Mouse (Mus musculus) intestine, embryonic 16.5 days (tissue): ENCODE results near the gene Sh3bp4. TPM values are rescaled to one million over a fixed set of nuclear protein-coding genes. Genes with fewer than 3 reads are reported as not detected.

ENCODE experiments used
- ATAC-seq: fragments of 200-750 bp; cut with Nextera tagmentation; 2 replicates; pipeline ENCODE4 v1.8.0; 2017; ENCODE audit warnings: moderate TSS enrichment, moderate library complexity
- H3K27ac ChIP-seq: fragments of 300-500 bp; sonication (generic); 2 replicates; pipeline ENCODE4 v1.5.1; 2014; ENCODE audit warnings: mild to moderate bottlenecking, low read length
- H3K27me3 ChIP-seq: fragments of 300-500 bp; sonication (generic); replicated peaks from 2 replicates; pipeline ENCODE4 v1.6.1; 2014; ENCODE audit warnings: low read length, control low read depth, mixed read lengths; ENCODE audit not compliant: control insufficient read depth, insufficient read depth
- H3K36me3 ChIP-seq: fragments of 300-500 bp; sonication (generic); 2 replicates; pipeline ENCODE4 v1.6.1; 2014; ENCODE audit warnings: low read length, control low read depth; ENCODE audit not compliant: control insufficient read depth, insufficient read depth
- H3K4me1 ChIP-seq: fragments of 300-500 bp; sonication (generic); 2 replicates; pipeline ENCODE4 v1.6.1; 2014; ENCODE audit warnings: low read length, control low read depth, mixed read lengths; ENCODE audit not compliant: control insufficient read depth, insufficient read depth
- H3K4me2 ChIP-seq: fragments of 300-500 bp; sonication (generic); 2 replicates; pipeline ENCODE4 v1.6.1; 2014; ENCODE audit warnings: low read depth, low read length, control low read depth
- H3K4me3 ChIP-seq: fragments of 300-500 bp; sonication (generic); 2 replicates; pipeline ENCODE4 v1.5.1; 2014; ENCODE audit warnings: mild to moderate bottlenecking, low read length
- H3K9ac ChIP-seq: fragments of 300-500 bp; sonication (generic); 2 replicates; pipeline ENCODE4 v1.6.1; 2014; ENCODE audit warnings: low read depth, low read length
- H3K9me3 ChIP-seq: fragments of 300-500 bp; sonication (generic); 2 replicates; pipeline ENCODE4 v1.6.1; 2016; ENCODE audit warnings: low read length, control low read depth; ENCODE audit not compliant: control insufficient read depth
- WGBS: fragments of 180-500 bp; shearing (Covaris S2); extraction: QIAGEN DNeasy Blood & Tissue Kit; methylation state at CpG from one replicate; pipeline ENCODE4 v1.1.7; 2014; 5-methylcytosine and 5-hydroxymethylcytosine counted together
- polyA plus RNA-seq: library from polyadenylated mRNA; unstranded; fragments of >200 nt; fragmentation: Nextera tagmentation; extraction: Ambion mirVana; gene quantifications from 2 replicates; pipeline ENCODE4 v1.2.1, GENCODE M21; 2015

The Sh3bp4 gene
- polyA plus RNA-seq, 1 experiment from 2014 or later: 13.5 TPM

DNA sequence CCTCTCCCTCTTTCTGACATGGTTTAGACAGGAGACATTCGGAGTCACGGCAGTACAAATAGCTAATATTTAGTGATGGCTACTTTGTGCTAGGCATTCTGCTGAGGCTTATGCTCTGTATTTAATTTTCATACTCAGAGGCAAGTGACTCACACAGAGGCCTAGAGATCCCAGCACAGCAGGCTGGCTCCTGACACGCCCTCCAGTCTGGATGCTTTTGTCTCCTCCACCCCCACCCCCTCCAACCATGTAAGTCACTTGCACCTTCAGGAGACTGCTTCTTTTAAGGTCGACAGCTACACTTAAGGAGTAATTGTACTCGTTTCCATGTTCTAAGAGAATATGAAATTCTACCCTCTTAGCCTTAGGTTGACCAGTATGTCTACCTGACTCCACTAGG lies 1.4 kb upstream of the Sh3bp4 start:
- no peak overlapping the region for H3K4me3 ChIP-seq
- H3K4me2 ChIP-seq: no peak overlapping the region
- no peaks in the 10 kb centered on the region for H3K27me3 ChIP-seq
- 76% methylated on average over 5 of the region's 5 CpGs for WGBS
- H3K27ac ChIP-seq: peak overlapping the region; percentile 90
- H3K9ac ChIP-seq: no peak overlapping the region
- peaks cover 12% of the 10 kb centered on the region for H3K4me1 ChIP-seq
- no peaks in the 10 kb centered on the region for H3K36me3 ChIP-seq
- no peak for ATAC-seq
- no peaks in the 10 kb centered on the region for H3K9me3 ChIP-seq

DNA sequence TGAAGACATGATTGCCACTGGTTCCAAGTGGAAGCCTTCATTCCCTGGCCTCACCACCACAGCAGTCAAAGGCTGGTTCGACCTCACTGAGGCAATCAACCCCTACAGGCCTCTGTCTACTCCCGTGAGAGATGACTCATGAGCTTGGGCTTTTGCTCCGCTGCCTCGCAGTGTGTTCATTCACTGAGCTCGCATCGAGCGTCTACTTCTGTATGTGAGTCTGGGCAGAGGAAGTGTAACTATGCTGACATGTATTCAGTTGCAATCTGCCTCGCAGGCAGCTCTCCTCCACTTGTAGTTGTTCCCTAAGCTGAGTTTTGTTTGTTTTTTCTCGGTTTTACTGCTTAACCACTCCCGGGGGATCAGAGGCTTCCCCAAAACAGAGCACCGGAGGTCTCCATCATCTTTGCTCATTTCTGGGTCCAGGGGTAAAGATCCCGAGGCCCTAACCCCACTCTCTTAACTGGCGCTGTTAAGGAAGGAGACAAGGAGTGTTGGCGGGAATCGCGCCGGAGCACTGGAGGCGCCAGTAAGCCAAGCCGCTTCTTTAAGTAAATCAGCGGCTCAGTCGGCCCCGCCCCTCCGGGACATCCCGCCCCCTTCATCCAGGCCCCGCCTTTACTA lies 624 bp upstream of the Sh3bp4 start:
- Histone ChIP-seq H3K4me2 (peak overlapping the region; percentile 77), H3K27ac (peak overlapping the region; percentile 90), H3K36me3 (no peaks in the 10 kb centered on the region), H3K9ac (peak overlapping the region; percentile 70), H3K9me3 (no peaks in the 10 kb centered on the region), H3K27me3 (no peaks in the 10 kb centered on the region), H3K4me3 (peak overlapping the region; percentile 98), H3K4me1 (peaks cover 12% of the 10 kb centered on the region)
- peak; percentile 68 for ATAC-seq
- under 1% methylated on average over 25 of the region's 25 CpGs for WGBS

DNA sequence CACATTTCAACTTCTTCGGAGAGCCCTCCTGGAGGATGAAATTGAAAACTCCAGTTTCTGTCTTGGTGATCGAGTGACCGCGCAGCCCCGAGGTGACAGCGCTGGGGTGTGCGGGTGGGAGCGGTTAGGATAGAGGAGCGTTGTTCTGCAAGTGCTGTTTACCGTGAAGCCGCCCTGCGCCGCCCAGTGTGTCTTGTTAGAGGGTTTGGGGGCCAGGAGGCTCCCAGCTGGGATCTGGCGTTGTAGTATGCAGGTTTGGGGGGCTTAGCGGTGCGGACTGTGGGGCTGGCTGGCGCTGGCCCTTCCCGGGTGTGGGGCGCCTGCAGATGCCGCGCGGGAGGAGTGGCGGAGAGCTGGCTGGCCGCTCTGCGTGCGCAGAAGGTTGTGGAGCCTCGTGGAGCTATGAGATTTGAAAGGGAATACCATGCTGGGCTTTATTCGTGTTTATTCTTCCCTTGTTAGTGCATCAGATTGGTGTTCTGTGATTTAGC lies 701 bp downstream of the Sh3bp4 start:
- peak overlapping the region; percentile 98 for H3K4me3 ChIP-seq
- no peaks in the 10 kb centered on the region for H3K9me3 ChIP-seq
- under 1% methylated on average over 28 of the region's 28 CpGs for WGBS
- peak overlapping the region; percentile 90 for H3K9ac ChIP-seq
- H3K4me1 ChIP-seq: peaks cover 21% of the 10 kb centered on the region
- H3K4me2 ChIP-seq: peak overlapping the region; percentile 73
- peak overlapping the region; percentile 80 for H3K27ac ChIP-seq
- H3K27me3 ChIP-seq: no peaks in the 10 kb centered on the region
- ATAC-seq: peak; percentile 19
- H3K36me3 ChIP-seq: no peaks in the 10 kb centered on the region

DNA sequence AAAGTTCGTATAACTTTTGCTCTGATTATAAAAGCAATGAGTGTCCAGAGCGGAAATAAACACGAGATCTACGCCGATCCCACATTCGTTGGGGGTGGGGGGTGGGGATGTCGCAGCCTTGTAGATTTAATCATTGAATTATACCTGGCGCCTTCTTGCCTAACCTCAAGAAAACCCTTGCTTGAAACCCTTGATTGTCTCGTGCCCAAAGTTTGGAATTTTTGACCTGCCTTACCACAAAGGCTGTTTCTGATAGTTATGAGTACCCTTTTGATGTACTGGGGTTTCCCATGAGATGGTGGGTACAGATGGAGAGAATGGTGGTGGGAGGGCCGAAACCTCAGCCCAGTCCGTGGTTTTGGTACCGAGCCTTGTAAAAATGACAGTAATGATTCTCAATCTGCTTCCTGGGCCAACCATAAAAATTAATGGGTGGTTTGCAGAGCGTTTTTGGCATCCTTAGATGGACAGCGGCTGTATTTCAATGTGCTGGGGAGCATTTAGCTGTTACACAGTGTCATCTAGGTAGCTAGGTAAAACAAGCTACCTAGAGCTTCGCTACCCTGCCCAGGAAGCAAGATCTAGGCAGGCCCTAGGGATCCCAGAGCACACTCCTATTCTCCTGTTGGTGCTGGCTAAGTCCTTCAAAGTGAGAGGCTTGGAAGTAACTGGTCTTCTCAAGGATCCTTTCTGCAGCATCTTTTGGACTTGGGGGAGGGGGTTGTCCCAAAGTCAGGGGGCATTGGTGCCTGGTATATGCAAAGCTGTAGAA lies 1.3 kb downstream of the Sh3bp4 start:
- peak overlapping the region; percentile 73 for H3K4me2 ChIP-seq
- H3K27ac ChIP-seq: peak overlapping the region; percentile 80
- peaks cover 27% of the 10 kb centered on the region for H3K4me1 ChIP-seq
- no peak for ATAC-seq
- 8% methylated on average over 15 of the region's 15 CpGs for WGBS
- peak overlapping the region; percentile 90 for H3K9ac ChIP-seq
- H3K9me3 ChIP-seq: no peaks in the 10 kb centered on the region
- H3K36me3 ChIP-seq: no peaks in the 10 kb centered on the region
- H3K27me3 ChIP-seq: no peaks in the 10 kb centered on the region
- peak overlapping the region; percentile 98 for H3K4me3 ChIP-seq

DNA sequence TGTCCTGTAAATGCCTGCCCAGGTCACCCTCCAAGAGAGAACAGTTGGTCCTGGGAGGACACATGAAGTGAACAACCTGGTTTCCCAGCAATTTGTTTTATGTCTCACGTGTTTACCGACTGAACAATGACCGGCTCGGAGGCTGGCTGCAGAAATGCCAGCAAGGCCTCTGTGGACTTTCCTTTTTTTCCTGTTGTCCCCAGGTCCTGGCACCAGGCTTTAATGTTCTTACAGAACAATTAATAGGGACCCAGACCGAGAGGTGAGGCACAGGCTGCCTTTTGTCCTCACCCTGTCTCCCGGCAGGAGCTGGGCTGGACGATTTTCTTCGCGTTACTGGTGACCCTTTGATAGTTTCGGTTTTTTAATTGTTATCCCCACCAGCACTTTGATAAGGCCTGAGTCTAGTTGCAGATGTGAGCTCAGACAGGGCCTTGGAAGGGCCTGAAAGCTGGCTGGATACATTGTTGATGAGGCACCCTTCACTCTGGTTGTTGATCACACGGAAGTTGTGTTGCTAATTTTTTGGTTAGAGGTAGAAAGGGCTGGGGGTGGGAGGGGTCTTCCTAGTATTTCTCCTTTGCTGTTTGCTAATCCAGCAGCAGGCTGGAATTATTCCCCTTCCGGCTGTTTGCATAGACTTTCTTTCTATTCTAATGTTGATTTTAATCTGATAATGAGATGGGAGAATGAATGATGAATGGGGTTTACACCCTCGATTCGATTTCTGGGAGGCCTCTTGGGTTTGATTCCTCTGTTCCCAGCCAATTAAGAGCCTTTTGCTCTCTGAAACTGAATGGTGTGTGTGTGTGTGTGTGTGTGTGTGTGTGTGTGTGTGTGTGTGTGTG lies 2.2 kb downstream of the Sh3bp4 start:
- Histone ChIP-seq H3K9me3 (no peaks in the 10 kb centered on the region), H3K4me3 (peak overlapping the region; percentile 98), H3K36me3 (no peaks in the 10 kb centered on the region), H3K9ac (peak overlapping the region; percentile 90), H3K4me2 (peak overlapping the region; percentile 73), H3K27ac (peak overlapping the region; percentile 25), H3K4me1 (peaks cover 29% of the 10 kb centered on the region), H3K27me3 (no peaks in the 10 kb centered on the region)
- WGBS: 14% methylated on average over 14 of the region's 14 CpGs
- no peak for ATAC-seq

DNA sequence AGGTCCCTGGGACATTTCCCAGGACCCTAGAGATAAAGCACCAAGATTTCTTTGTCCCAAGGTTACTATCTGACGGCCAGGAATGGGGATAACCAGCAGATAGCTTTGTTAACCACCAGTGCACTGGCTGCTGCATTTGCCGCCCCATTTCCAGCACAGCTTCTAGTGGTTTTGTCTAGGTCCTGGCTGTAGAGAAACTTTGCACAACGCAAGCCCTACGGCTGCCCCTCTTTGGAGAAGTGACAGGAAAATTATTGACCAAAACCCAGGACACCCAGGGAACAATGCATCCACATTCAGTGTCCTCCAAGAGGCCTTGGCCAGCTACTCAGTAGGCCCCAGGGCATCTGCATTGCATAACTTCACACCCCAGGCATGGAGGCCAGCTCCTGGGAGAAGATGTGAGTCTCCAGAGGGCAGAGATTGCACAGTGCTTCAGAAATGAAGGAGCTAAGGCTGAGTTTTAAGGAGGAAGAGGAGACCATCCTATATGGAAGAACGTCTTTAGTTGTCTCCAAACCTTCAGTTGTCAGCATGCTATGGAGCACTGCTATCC lies 3.2 kb downstream of the Sh3bp4 start:
- ATAC-seq: no peak
- H3K4me3 ChIP-seq: no peak overlapping the region
- WGBS: 86% methylated on average over 5 of the region's 5 CpGs
- H3K9me3 ChIP-seq: no peaks in the 10 kb centered on the region
- peaks cover 37% of the 10 kb centered on the region for H3K4me1 ChIP-seq
- no peaks in the 10 kb centered on the region for H3K27me3 ChIP-seq
- no peaks in the 10 kb centered on the region for H3K36me3 ChIP-seq
- no peak overlapping the region for H3K27ac ChIP-seq
- H3K9ac ChIP-seq: no peak overlapping the region
- no peak overlapping the region for H3K4me2 ChIP-seq

DNA sequence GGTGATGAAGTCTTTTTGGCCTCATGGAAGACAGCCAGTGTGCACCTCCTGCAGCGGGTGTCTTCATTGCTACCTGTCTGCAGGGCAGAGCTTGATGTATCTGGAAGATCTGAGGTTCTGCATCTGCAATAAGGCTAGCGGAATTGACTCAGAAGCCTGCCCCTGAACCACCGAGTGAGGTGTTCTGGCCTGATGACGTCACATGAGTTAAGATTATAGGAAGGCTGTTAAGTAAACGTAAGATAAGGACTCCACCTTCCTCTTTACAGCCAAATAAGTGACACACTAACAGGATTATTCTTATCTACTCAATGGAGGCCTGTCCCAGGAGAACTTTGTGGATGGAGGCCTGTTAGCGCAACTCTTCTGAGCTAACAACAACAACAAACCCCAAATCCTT lies 4.5 kb downstream of the Sh3bp4 start:
- Histone ChIP-seq H3K36me3 (no peaks in the 10 kb centered on the region), H3K27me3 (no peaks in the 10 kb centered on the region), H3K4me3 (no peak overlapping the region), H3K9me3 (no peaks in the 10 kb centered on the region), H3K27ac (0 out of 2 replicates have a peak overlapping the region, but pooled peaks have one; percentile 19), H3K4me1 (peaks cover 36% of the 10 kb centered on the region), H3K9ac (no peak overlapping the region), H3K4me2 (no peak overlapping the region)
- 39% methylated on average over 6 of the region's 6 CpGs for WGBS
- ATAC-seq: no peak

DNA sequence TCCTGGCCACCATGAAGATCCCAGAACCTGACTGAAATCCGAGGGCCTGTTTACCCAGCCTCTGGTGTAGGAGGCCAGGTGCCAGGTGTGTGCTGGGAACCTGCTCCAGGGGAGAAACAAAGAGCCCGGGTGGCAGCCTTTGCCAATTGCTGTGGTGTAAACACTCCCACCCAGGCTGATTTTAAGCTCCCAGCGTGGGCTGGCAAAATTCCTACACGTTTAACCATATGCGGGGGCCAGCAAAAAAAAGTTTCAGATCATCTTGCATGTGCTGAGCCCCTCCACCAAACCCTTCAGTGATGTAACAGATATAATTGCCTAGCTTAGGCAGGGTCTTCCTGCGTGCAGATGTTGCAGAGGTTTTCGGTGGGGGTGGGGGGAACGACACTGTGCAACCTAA lies 4.9 kb downstream of the Sh3bp4 start:
- Histone ChIP-seq H3K36me3 (no peaks in the 10 kb centered on the region), H3K4me2 (no peak overlapping the region), H3K9me3 (no peaks in the 10 kb centered on the region), H3K27me3 (no peaks in the 10 kb centered on the region), H3K27ac (0 out of 2 replicates have a peak overlapping the region, but pooled peaks have one; percentile 19), H3K9ac (no peak overlapping the region), H3K4me1 (peaks cover 36% of the 10 kb centered on the region), H3K4me3 (no peak overlapping the region)
- WGBS: 54% methylated on average over 8 of the region's 8 CpGs
- no peak for ATAC-seq

DNA sequence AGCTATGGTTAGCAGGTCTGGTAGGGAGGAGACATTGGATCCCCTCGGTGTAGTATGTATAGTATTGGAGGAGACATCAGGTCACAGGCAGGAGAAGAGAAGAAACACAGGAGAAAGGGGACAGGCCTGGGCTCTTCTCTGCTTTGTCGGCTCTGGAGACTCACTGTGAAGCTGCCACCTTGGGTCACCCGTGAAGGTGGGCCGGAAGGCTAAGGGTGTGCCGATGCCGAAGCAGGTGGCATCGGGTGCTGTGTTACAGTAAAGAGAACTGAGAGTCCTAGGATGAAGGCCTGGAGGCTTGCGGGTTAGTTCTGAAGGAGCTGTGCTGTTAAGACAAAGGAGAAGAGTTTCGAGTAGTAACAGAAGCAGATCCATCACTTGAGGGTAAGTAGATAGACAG lies 6.6 kb downstream of the Sh3bp4 start:
- Histone ChIP-seq H3K27ac (no peak overlapping the region), H3K36me3 (no peaks in the 10 kb centered on the region), H3K4me1 (peaks cover 39% of the 10 kb centered on the region), H3K9ac (no peak overlapping the region), H3K27me3 (no peaks in the 10 kb centered on the region), H3K9me3 (no peaks in the 10 kb centered on the region), H3K4me3 (no peak overlapping the region), H3K4me2 (no peak overlapping the region)
- ATAC-seq: no peak
- WGBS: 86% methylated on average over 9 of the region's 9 CpGs
